Mouse (Mus musculus) right cerebral cortex, postnatal 4 days (tissue): Measurements from ENCODE around the gene Slc38a8.

Experiments used
- DNase-seq: peaks from one replicate; pipeline ENCODE4 v3.0.0-alpha.2; 2022

The Slc38a8 gene

DNA sequence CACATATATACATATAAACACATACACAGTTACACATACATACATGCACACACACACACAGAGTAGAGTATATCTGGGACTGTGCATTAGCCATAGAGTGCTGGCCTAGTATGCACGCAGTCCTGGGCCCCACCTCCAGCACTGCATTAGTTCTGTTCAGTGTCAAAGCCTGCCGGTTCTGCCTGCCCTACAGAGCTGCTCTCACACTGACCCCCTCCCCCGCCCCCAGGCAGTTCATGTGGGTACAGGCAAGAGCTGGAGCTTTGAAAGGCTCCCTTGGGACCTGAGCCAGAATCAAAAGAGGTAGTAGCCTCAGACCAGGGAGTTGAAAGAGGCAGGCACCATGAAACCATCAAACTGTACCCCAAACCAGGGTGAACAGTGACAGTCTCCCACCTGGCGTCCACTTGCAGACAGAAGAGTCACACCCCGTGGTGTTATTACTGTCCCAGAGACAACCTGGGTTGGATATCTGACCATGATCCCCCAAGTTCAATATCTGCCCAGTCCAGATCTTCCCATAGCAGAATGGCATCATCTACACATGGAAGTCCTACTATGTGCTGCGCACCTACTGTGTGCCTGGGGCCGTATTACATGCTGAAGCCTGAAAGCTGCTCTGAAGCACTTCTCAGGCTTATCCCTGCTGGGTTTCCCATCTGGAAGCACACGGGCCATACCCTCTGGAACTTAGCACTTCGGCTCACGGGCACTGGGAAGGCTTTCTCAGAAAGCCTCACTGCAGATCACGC lies 17.2 kb downstream of the Slc38a8 start:
- no peak for DNase-seq

DNA sequence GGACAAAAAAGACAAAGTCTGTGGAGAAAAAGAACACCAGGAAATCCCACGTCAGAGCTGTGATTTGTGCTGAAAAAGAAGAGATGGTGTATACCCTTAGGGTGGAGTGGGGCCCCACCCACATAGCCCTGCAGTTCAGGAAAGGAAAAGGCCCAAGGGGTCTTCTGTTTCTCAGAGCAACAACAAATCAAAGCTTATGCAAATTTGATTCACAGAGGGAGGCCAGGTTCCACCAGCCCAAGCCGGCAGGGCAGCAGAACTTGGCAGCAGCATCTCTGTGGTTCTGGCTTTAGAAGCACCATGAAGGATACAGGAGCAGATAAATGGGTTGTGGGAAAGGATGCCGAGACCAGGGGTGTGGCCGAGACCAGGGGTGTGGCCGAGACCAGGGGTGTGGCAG lies 22.8 kb downstream of the Slc38a8 start:
- no peak for DNase-seq

DNA sequence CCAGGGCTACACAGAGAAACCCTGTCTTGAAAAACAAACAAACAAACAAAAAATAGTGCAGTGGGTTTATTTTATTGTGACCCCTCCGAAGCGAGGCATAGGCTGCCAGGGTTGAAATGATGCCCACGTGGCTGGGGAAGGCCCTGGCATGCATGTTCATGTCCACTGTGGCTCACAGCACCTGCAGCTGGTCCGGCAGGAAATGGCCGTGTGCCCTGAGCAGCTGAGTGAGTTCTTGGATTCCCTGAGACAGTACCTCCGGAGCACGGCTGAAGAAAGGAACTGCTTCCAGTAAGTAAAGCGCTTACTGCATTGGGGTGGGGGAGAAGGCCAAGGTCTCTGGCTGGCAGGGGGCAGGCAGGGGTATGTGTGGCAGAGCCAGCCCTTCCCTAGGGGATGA lies 33.4 kb downstream of the Slc38a8 start:
- DNase-seq: no peak

DNA sequence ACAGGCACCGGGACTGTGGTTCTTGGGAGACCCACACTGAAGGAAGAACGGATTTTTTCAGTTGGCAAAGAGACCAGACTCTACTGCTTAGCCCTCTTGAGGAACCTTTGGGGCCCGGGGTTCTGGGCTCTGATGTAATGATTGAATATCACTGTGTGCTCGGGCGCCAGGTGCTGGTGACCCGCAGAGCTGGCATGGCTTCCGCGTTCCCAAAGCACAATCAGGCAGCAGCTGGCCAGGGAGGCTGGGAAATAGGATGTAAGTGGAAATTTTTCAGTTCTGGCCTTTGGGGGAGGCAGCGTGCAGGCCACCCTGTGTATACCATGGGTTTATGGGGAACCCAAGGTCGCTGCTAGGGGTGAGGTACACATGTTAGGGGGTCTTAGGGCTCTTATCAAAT lies 34.7 kb downstream of the Slc38a8 start:
- no peak for DNase-seq

DNA sequence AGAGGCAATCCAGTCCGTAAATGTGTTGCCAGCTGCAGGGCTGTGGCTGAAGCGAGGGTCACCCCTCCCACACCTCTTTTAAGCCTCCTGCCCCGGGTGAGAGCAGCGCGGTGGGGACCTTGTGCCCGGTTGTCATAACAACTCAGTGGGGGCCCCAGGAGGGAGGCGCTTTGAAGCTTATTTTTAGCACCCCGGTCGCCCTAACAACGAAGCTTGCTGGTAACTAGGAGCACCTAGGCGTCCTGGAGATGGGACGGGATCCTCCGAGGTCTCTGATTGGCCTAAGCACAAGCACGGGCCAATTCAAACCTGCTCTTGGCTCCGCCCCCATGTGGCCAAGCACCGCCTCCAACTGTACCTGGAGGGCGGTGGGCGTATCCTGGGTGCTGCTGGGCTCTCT lies 35.4 kb downstream of the Slc38a8 start:
- peak; percentile 54 for DNase-seq

DNA sequence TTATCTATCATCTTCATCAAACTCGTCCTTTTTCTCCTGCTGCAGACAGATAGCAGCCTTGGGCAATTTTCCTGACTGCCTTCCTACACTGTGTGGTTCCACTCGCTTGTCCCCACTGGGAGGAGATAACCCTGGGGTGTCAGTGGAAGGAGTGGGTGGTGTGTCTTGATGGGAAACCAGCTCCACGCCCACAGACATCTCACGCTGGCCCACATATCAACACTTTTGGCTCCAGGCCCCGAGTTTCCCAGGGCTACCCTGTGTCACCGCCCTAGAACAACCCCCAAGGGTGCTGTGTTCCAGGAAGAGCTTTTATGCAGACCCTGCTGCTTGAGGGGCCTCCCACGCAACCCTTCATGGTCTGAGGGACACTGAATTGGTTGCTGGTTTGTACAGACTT lies 37.8 kb downstream of the Slc38a8 start:
- no peak for DNase-seq

DNA sequence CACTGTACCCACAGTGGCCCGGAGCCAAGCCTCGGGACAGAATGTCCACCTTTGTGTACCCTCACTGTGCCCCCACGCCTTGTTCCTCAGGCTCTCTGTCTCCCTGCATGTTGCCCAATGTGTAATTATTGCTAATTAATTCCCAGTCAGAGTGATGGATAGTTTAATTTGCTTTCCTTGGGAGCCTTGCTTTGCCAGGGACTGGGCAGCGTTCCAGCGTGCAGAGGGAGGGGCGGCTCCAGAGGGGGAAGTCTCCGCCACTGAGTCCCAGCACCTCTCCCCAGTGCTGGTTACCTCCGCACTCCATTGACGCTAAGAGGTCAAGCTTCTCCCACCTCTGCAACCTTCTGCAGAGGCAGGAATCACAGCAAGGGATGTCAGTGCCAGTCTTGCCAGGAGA lies 40.1 kb downstream of the Slc38a8 start:
- peak; percentile 69 for DNase-seq

DNA sequence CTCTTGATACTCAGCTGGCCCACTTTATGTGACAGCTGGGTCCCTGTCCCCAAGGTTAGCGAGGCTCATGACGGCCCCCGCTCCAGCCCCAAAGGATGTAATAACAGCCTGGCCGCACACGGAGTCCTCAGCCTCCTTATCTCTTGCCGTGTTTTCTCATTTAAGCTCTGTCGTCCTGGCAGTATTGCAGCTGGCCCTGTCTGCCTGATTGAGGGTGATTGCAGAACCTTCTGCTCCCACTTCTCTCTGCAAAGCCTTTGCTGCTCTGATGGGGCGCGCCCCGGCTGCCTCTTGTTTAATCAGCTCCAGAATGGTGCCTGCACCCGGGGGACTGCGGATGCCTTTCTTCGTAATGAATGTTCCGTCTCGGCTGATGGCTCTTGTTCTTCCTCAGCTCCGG lies 41.8 kb downstream of the Slc38a8 start:
- DNase-seq: no peak

DNA sequence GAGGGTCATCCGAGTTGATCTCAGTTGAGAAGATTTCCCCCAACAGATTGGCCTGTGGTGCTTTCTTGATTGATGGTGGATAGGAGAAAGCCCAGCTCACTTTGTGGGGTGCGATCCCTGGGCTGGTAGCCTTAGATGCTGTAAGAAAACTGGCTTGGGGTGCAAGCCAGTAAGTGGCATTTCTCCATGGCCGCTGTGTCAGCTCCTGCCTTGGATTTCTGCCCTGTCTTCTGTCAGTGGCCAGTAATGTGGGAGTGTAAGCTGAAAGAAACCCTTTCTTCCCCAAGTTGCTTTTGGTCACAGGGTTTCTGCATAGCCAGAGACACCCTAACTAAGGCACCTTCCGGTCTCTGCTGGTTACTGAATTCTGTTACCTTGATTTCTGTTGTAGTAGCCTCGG lies 45.5 kb downstream of the Slc38a8 start:
- no peak for DNase-seq

DNA sequence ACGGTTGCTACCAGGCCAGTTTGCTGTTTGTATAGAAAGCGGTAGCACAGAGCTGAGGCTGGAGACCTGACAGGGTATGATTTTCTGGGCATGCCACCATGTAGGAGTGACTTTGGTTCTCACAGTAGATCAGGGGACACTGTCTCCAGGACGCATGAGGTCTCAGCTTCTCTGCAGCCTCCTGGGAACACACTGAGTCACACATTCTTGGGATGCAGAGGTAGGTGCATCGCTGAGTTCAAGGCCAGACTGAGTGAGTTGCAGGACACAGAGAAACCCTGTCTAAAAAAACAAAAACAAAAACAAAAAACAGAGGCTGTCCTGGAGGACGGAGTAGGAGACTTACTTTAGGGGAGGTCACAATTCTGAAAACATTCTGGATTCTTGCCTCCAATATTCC lies 48.6 kb downstream of the Slc38a8 start:
- no peak for DNase-seq

DNA sequence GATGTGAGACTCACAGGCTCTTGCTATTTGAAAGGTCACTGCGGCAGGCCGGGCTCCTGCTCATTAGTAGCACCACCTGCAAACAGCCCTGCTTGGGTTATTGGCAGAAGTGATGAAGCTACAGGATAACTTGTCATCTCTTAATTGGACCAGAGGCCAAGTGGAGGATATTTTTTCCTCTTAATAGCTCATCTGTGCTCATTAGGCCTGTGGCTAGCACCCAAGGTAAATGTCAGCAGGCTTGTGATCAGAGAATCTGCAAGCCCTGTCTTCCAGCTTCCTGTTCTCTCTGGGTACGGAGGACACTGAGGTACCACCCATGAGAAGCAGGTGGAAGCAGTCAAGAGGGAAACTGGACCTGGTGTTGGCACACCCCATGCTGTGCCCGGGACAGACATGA lies 50.4 kb downstream of the Slc38a8 start:
- no peak for DNase-seq

DNA sequence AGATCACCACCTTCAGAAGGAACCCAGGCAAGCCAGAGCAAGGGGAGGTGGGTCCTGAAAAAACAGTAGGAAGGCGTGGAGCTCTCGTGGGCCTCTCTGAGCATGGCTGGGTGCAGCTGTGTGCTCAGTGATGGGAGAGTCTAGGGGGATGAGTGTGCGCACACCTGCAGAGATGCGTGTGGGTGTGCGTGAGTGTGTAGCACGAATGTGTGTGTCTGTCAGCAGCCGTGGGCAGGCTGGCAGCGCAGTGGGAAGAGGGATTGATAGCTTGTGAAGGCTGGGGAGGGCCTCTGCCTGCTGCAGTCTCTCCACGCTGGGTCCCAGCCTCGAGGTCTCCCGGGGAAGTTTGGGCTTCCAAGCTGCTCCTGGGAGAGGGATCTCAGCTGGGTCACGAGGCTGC lies 51.9 kb downstream of the Slc38a8 start:
- no peak for DNase-seq

DNA sequence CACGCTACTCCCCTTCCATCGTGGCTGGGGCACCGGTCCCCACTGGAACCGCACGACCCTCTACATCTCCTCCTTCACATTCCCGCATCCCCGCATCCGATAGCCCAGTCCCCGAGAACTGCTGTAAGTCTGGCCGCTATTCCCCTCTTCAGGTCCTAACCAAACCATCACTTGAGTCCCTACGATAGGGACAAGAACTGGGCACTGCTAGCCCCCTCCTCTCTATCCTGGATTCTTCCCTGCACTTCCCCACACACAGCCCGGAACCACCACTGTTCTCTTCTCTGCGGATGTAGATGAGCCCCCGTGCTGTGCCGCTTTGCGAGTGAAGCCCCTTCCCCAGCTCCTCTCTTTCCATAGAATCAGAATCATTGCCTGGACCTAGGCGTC lies 53.7 kb downstream of the Slc38a8 start:
- no peak for DNase-seq

DNA sequence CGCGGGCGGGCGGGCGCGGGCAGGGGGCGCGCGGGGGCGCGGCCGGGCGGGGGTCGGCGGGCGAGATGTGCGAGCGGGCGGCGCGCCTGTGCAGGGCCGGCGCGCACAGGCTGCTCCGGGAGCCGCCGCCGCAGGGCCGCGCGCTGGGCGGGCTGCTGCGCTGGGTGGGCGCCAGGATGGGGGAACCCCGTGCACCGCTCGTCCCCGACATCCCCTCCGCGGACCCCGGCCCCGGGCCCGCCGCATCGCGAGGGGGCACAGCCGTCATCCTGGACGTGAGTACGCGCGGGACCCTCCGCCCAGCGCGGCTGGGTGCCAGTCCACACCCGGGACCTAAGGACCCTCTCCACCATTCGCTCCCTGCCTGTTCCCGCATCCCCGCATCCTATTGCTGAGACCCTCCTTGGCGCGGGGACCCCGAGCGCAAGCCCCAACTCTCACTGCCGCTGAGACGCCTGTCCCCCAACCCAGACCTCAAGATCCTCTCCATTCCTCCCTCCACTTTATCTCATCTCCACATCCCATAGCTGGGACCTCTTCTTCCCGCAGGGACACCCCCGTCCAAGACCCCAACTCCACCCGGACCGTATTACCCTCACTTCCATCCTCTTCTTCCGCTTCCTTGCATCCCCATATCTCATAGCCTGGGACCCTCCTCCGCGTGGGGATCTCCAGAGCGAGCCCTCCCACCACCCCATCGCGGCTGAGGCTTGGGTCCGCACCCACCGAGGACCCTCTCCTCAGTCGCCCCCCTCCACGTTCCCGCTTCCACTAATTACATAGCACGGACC lies 54.3 kb downstream of the Slc38a8 start:
- DNase-seq: peak; percentile 66

DNA sequence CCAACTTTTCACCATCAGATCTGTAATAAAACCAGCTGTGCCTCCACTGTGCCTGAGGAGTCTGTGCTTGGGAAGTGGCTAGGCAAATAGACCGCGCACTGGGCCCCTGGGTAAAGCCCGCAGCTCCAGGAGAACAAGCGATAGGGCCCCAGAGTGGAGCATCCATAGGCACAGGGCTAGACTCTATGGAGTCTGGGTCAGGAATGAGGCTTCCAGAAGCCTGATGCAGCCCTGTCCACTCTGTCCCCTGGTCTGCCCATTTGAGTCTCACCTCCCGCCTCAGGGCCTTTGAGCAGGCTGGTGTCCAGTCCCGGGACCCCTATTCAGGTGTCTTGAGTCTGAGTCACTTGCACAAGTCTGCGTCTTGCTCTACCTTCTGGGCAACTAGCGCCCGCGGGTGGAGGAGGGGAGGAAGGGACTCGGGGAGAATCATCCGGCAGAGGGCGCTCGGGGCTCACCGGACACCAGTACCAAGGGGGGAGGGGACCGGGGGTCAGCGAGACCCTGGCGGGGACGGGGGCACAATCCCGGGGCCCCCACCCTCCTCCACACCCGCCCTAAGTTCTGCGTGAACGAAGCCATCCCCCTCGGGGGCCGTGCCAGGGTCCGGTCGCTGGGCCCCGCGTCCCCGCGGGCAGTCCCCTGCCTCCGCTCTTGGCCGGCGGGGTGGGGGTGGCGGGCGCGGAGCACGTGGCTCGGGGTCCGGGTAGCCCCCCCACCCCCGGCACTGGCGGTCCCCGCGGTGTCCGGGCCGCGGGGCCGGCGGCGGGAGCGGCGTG lies 55.1 kb downstream of the Slc38a8 start, which contains the start of gene Necab2:
TSS of gene Necab2 (plus strand) at position 509 of the 779 bp plus-strand sequence.
- DNase-seq: peak; percentile 98

DNA sequence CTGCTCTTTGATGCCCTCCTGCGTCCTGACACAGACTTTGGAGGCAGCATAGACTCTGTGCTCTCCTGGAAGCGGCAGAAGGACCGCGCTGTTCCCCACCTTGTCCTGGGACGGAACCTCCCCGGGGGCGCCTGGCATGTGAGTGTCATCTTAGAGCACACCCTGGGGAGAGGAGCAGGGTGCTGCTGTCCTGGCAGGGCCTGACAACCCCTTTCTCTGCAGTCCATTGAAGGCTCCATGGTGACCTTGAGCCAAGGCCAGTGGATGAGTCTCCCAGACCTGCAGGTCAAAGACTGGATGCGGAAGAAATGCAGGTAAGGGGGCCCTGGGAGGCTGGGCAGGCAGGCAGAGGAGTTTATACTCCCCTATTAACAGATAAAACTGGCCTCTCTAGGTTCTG lies 58.5 kb downstream of the Slc38a8 start:
- DNase-seq: no peak

DNA sequence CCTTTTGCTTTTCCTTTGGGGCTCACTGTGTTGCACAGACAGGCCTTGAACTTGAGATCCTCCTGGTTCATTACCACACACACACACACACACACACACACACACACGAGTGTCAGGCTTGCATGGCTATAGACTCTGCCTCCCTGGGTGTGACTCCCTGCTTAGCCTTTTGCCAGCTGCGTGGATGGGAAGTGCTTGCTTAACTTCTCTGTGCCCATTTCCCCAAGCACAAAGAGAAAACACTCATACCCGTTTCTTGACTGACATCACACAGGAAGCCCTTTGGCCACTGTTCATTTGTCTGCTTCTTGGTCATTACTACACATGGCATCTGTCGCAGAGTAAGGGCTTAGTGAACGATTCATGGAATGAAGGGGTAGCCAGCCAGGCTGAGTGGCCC lies 59.5 kb downstream of the Slc38a8 start:
- no peak for DNase-seq

DNA sequence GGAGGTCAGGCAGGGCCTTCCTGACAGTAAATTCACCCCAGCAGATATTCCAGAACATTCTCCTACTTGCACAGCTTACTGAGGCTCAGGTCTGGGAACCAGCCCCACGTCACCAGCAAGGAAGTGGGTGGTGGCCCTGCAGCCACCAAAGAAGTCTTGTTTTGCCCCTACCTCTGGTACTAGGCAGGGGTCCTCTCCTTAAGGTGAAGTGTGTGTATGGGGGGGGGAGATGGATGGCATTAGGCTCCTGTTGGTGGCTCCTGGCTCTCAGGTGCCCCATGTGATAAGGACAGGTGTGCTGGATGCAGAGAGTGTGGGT lies 60.6 kb downstream of the Slc38a8 start:
- DNase-seq: no peak

DNA sequence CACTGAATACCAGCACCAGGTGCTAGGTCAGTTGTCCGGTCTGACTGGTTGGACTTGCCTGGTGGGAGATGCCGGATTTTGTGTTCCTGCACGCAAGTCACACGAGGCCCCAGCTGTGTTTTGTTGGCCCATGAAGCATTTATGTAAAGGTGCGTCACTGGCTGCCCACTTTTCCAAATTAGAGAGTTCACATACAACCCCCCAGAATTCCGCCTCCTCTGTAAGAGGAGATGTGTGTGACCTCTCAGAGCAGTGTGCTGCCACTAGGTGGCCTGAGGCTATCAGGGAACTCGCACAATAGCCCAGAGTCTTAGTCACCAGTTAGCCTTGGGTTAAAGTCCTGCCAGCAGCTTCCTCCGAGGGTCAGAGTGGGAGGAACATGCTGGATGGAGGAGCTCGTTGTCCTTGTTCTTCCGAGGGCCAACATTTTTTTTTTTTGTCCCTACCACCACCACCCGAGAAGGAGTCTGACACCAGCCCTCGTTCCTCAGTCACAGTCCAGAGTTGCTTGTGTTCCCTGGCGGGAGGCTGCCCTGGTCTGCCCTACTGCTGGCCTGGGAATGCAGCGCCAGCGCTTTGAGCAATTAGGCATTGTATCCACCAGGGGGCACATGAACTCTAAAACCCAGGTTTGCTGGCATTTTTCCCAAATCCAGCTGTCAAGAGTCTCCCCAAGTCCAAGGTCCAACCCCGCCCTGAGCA lies 61.1 kb downstream of the Slc38a8 start:
- peak; percentile 49 for DNase-seq

DNA sequence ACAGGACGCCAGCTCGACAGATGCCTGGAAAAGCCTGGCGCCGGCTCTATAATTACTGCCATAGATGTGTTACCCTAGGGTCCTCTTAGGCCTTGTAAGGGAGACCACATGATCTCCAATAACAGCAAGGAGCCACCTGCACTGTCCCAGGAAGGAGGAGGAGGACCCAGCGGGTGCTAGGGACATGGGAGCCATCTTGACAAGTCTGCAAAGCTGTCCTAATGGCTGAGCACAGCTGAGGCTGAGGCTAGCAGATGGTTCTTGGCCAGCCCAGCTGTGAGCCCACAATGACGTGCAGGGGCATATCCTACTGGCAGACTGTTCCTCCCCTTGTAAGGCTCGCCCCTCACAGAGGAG lies 61.6 kb downstream of the Slc38a8 start:
- no peak for DNase-seq

DNA sequence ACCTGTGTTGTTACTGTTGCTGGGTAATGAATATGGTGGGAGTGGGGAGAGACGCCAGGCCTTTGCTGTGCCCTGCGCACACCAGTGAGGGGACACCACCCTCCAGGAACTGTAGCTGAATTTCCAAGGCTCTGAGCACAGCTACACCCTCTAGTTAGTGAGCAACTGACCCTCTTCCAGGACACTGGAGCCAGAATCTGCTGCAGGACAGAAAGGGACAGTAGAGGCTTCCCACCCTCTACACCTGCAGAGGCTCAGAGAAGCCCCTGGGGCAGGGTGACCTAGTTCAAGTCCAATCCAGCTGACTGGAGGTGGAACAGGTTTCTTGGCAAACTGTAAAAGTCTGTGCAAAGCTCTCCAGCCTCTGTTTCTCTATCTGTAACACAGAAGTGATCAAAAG lies 62.1 kb downstream of the Slc38a8 start:
- no peak for DNase-seq

DNA sequence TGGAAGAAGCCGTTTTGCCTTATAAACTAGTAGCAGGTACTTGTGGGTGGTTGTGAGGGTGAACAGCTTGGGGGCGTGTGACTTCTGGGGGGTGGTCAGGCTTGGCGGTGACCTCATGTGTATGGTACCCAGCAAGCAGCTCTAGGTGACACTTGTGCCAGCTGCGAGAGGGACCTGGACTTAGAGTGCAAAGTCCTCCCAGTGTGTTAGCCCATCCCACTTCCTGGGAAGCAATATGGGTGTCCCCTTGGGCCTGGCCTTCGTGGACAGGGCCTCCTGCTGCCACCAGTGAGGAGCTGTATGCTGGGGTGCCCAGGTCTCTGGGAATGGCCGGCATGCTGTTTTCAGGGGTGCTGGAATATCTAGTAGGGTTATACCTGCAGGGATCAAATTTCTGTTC lies 62.6 kb downstream of the Slc38a8 start:
- DNase-seq: no peak

DNA sequence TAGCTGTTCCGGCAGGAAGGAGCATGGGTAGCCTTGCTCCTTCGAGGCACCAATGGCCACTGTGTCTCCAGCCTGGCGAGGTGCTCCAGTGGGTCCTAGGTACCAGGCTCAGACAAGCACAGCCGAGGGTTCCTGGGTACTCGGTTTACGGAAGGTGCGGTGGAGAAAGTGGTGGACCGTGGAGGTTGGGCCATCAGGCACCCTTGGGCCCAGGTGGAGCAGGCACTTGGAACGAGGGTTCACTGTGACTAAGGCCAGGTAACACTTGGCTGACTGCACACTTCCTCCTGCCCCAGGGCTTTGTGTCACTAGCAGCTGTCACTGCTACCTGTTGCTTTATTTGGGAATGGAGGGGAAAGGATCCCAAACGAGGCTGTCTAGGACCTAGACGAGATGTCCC lies 64.0 kb downstream of the Slc38a8 start:
- DNase-seq: no peak
